Mouse (Mus musculus) cerebellum, postnatal 14 days (tissue): ENCODE measurements at regions not wholly inside any gene's neighbourhood (a gene's known extent, or its start where the extent isn't known, plus 50 kb on each side); places are given as distances from the start of the nearest gene placed in this dataset.

Source experiments
- DNase-seq, 2 experiments: peaks; one replicate each; pipeline ENCODE4 v3.0.0; 2021; ENCODE audit warnings: mixed read lengths in 2 of 2

DNA sequence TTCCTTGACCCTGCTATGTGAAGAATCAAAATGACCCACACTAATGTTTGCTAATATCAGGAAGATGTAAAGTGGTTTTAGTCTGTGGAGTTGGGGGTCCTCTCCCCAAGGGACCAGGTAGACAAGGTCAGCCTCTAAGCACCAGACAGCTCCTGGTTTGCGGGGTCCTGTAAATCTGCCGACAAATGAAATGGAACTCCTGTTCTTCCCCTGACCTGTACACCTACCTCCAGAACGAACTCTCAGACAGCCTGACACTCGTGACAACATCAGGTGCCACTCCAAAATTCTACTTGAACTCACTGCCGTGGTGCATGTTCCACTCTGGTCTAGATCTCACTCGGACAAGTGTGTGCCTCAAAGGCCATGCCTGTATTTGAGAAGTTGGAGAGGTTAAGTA is 121.8 kb upstream of the Cdkn3 start:
- DNase-seq, result no peak

- no peak for DNase-seq
Measured at GRCm38 (mm10) chr14:46637240-46637639, 123.1 kb upstream of the Cdkn3 start.

GRCm38 (mm10) chr14:46636364-46636763 is 124.0 kb upstream of the Cdkn3 start:
- DNase-seq, result no peak

DNA sequence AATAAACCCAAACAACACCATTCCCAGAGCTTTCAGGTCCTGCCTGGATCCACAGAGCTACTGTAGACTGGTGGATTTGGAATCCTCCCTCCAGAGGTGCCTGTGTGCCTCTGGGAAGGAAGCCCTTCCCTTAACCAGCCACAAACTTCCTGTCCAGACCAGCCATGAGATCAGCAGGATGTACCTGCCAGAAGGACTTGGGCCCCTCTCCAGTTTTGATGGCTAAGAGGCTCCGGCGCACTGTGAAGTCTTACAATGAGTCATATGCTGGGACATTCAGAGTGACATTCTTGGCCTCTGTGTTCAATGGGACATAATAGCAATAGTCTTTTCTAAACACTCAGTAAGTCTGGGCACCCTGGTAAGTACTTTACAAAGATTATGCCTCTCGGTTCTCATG is 125.0 kb upstream of the Cdkn3 start:
- DNase-seq, result no peak

DNA sequence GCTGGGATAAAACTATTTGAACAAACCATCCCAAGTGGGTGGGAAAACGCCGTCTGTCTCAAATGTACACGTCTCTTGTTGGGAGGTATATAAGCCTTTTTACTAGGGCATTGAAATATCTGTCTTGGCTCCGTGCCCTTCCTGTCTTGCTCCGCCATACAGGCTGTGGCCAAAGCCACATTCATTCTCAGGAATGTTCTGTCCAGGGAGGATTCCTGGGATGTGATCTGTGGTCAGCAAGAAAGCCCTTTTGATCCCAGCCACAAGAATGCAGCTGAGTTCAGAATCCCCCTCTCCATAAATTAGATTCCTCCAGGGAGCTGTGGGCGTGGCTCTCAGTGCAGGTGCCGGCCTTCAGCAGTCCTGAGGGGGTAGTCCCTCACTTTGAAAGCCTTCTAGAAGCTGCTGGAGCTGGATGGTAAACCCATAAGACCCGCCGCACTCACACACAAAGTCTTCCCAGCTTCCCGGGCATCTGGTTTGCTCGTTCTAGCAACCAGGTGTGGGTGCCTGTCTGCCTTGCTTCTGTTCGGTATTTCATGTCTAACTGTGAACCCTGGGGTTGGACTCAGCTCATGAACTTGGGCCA is 125.6 kb upstream of the Cdkn3 start:
- DNase-seq, result no peak

DNA sequence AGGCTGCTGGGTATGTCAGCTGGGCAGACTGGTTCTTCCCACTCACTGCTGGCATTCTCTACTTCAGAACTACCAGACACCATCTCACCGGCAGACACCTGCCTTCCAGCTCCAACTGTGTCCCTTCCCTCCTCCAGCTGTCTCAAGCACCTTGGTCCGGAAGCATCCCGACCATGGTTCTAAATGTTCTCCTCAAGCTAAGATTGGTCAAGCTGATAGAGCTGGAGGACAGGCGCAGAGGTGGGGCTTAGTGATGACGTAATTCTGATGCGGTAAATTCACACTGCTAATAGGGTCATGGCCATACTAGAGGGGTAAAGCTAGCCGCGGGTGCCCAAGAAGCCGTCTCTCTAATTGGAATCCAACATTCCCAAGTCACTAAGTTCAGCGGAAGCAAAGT is 126.1 kb upstream of the Cdkn3 start:
- DNase-seq, result no peak

DNA sequence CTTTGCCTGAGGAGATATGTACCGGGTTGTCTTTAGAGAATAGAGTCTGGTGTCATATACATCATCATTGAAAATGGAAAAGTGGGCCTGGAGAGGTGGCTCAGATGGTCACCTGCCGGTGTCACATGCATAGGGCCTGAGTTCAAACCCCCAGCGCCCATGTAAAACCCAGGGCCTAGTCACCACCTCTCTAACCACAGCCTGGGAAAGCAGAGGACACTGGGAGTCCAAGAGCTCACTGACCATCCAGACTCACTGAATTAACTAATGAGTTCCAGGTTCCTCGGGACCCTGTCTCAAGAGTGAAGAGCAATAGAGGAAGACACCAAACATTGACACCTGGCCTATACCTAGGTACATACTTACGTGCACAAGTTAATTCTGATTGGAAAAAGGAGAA is 132.7 kb upstream of the Cdkn3 start:
- DNase-seq, result no peak

DNA sequence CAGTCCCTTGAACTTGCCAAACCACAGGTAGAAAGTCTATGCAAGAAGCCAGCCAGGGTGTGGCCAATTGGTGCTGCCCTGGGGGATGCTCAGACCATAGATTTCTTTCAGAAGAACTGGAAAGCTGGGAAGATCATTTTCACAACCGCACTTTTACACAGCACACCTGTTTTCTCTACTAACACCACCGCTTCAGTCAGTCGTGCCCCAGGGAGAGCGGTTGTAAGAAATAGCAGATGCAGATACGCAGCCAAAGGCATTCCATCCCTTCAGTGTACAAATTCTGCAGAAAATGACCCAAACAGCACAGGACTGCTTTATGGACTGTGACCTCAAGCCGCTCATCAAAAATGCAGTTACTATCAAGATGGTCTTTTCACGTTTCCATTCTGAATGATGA is 134.6 kb upstream of the Cdkn3 start:
- DNase-seq, result no peak

DNA sequence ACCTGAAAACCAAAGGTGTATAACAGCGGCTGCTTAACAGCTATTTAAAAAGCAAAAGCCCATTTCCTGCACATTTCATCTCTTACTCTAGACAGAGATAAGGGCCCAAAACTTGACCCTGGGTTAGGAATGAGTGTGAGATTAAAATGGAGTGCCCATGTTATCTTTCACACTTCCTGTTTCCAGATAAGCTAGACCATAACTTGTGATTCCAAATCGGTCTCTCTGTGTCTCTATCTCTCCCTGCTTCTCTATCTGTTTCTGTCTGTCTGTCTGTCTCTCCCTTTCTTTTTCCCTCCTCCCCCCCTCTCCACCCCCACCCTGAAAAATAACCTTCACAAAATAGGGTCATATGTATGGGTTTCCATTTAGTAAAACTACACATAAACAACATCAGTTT is 136.7 kb upstream of the Cdkn3 start:
- DNase-seq, result no peak

GRCm38 (mm10) chr14:46616030-46616429 is 144.3 kb upstream of the Cdkn3 start:
- DNase-seq, result no peak

- no peak for DNase-seq
Measured at GRCm38 (mm10) chr14:46614936-46615335, 145.4 kb upstream of the Cdkn3 start.

GRCm38 (mm10) chr14:46613748-46614147 is 146.6 kb upstream of the Cdkn3 start:
- DNase-seq, result no peak

GRCm38 (mm10) chr14:46613211-46613610 is 147.1 kb upstream of the Cdkn3 start:
- DNase-seq, result no peak

DNA sequence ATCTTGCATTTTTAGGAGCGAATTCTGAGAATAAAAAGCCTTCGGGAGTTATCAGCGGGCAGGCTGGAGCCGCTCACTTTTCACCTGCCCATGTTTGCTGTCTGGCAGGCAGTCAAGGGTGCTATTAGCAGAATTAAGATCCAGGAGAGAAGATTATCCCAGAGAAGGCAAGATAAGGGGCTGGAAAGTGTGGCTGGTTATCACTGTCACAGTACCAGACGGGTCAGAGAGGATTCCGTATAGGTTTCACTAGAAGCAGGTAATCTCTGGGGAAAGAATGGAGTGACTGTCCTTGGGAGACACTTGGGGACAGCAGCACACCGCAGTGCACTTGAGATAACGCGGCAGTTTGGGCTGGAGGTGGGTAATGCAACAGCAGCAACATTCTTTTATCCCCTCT is 147.8 kb upstream of the Cdkn3 start:
- no peak for DNase-seq

DNA sequence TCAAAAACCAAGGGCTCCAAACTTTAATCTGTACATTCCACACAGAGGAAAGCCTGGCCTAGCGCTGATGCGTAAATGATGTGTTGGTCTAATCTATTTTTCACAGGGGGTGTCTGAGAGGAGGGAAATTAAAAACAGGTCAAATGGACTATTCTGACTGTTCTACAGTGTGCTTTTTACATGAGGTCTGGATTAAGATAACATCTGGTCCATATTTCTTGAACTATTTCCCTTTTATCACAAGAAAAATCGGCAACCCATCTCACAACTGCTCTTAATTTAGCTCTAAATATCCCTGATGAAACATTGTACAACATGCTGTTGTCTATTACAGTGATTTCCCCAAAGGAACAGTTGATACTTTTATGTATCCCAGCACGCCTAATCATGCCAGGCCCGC is 149.4 kb upstream of the Cdkn3 start:
- no peak for DNase-seq

- DNase-seq, result no peak
Measured at GRCm38 (mm10) chr14:46610226-46610855, 150.0 kb upstream of the Cdkn3 start.

- DNase-seq, result no peak
Measured at GRCm38 (mm10) chr14:46606694-46607093, 153.6 kb upstream of the Cdkn3 start.

GRCm38 (mm10) chr14:46606037-46606436 is 154.3 kb upstream of the Cdkn3 start:
- no peak for DNase-seq

GRCm38 (mm10) chr14:46604886-46605531 is 155.3 kb upstream of the Cdkn3 start:
- DNase-seq, result peak; percentile 48 to 53

- DNase-seq, result no peak
Measured at GRCm38 (mm10) chr14:46604156-46604885, 156.0 kb upstream of the Cdkn3 start.

DNA sequence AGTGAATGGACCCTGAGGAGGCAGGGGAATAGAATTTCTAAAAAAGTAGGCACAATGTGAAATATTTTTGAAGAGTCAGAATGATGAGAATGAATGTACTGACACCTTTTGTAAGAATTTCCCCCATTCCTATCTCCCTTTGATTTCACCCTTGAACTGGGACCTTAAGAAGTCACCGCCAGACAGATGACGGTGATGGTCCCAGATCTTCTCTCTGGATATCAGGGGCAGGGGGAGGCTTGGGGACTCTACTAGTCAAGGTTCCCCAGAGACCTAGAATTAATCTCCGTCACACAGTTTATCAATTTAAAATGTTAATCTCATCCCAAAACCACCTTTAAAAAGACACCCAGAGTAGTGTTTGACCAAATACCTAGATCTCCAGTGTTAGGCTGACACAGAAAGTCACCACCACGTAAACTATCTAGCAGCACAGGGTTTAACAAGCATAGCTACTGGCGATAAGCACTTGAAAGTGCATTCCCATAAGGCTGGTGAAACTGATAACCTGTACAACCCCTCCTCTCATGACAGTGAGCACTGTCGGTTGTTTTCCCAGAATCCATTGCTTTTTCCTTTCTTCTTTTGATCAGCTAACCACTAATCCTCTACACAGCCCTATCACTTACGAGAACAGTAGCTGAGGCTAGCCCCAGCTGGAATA is 163.5 kb upstream of the Cdkn3 start:
- DNase-seq, result no peak

DNA sequence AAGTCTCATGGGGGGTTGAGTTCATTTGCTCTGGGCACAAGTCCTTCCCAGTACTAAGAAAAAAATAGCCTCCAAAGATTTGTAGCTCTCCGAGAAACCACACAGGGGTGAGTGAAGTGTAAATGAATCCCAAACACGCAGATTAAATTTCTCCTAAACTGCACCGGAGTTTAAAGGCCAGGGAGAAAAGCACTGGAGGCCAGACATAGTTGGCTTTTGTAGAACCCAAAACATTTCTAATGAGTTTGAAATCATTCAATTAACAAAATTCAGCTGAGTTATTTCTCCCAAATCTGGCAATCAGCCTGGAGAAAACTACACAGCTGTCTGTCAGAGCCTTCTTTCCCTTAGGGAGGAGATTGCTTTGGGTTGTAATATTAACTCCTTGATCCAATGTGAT is 166.2 kb upstream of the Cdkn3 start:
- no peak for DNase-seq

DNA sequence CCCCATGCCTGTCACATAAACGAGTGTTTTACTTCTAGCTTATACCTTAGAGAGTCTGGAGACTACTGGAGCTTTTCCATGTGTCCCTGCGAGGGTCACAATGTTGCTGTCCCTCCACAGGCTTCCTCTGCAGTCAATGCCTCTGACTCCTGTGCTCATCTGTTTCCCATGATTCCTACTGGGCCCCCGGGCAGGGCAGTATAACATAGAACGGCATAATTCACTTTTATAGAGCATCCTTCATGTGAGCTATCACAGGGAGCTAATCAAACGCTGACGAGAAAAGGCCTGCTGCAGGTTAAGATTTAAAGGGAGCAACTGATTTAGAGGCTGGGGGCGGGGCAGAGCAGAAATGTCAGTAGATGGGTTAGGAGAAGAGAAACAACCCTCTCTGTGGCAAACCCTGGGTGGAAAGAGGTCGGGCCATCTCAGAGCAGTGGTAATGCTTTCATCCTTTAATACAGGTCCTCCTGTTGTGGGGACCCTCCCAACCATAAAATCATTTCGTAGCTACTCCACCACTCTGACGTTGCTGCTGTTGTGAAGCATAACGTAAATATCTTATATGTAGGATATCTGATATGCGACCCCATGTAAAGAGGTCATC is 168.5 kb upstream of the Cdkn3 start:
- DNase-seq, result no peak
